Mouse (Mus musculus): ENCODE data around the gene Olfr1079. TPM values are rescaled to one million over a fixed set of nuclear protein-coding genes. Genes with fewer than 3 reads are reported as not detected.
"Not testable (repeated sequence)": the region's sequence is repeated elsewhere in the genome, so short reads cannot be mapped to it uniquely, and the experiment has no call there.

Olfr1079 gene
- not detected in 2 replicates for polyA plus RNA-seq (2012; rRNA removed)

DNA sequence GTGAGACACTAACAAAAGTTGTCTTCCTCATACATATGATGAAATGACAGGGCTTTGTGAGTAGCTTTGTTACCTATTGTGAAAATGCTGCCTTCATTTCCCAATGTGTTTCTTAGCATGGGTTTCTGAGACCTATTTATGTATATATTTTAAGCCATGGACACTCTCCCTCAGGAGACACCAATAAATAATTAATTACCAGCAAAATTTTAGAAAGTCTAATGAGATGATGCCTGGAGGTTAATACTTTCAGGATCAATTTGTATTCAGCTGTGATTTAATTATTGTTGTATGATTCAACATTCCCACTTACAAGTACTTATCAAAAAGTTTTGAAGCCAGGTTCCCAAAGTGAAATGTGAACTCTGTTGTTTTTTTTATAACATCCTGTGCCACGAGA, at the start of gene Olfr1079:
TSS of gene Olfr1079 (minus strand) at position 101 of the 400 bp plus-strand sequence.
- H3K36me3 ChIP-seq (ENCODE audit: control insufficient read depth, insufficient read depth, low read length), result no peaks in the 10 kb centered on the region
- WGBS, result 61% methylated on average over 1 of the region's 1 CpGs
- no peaks in the 10 kb centered on the region for H3K27me3 ChIP-seq (replicated peaks; ENCODE audit: control insufficient read depth, insufficient read depth, low read length)

DNA sequence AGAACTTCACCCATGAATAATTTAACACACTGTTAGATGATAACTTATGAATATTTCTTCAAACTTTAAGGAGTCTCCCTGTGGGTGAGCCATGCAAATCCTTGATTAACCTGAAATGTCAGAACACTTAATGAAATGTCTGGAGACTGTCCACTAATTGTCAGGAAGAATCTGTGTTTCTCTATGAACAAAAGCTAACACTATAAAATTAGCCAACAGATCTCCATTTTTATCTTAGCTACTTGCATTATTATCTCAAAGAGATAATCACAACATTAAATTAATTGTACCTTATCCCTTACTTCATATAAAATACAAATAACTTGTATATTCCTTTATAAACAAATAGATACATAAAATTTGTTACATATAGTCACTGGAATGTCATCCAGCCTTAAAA, 15.9 kb upstream of the Olfr1079 start, which contains the start of gene Olfr1080:
TSS of gene Olfr1080 (minus strand) at position 101 of the 400 bp plus-strand sequence.
- H3K27ac ChIP-seq (ENCODE audit: insufficient read depth, low read depth, low read length); H3K4me1 ChIP-seq (ENCODE audit: control insufficient read depth, insufficient read depth, low read length); DNase-seq; H3K4me3 ChIP-seq (ENCODE audit: insufficient read depth, low read depth, low read length); H3K27me3 ChIP-seq (replicated peaks; ENCODE audit: control insufficient read depth, insufficient read depth, low read length); H3K36me3 ChIP-seq (ENCODE audit: control insufficient read depth, insufficient read depth, low read length): not testable (repeated sequence)

More for the DNA sequence above, at the start of gene Olfr1079:
- TF ChIP-seq POLR2A (IDR thresholded peaks at IDR 0.05; ENCODE audit: low read depth, low read length) (no peak), CTCF (conservative IDR thresholded peaks at IDR 0.05; ENCODE audit: insufficient read depth, insufficient read length, low read depth, low read length) (no peak)
- DNase-seq, result no peak
- no peaks in the 10 kb centered on the region for H3K4me1 ChIP-seq (ENCODE audit: control insufficient read depth, insufficient read depth, low read length)
- no peak within 1 kb of the TSS for H3K27ac ChIP-seq (ENCODE audit: insufficient read depth, low read depth, low read length)
- no peak within 1 kb of the TSS for H3K4me3 ChIP-seq (ENCODE audit: insufficient read depth, low read depth, low read length)

DNA sequence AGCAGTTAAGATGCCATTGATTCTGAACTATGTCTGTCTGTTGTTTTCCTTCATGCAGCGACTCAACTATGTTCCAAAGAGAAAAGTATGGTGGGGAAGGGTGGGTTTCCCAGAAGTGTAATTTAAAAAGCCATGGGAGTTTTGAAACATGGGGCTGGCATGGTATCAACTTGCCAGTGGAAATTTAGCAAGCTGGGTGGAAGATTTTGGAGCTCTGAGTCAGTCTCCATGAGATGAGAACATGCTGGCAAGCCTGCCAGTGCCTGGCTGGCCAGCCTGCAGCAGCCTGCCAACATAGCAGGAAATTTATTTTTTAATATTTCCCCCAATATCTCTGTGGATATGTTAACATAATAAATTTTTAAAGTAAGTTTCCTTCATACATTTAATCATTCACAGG, 11.3 kb downstream of the Olfr1079 start:
- no peak for DNase-seq
- H3K4me3 ChIP-seq (ENCODE audit: insufficient read depth, low read depth, low read length), result no peak overlapping the region
- H3K27me3 ChIP-seq (replicated peaks; ENCODE audit: control insufficient read depth, insufficient read depth, low read length), result no peaks in the 10 kb centered on the region
- no peak overlapping the region for H3K27ac ChIP-seq (ENCODE audit: insufficient read depth, low read depth, low read length)
- H3K36me3 ChIP-seq (ENCODE audit: control insufficient read depth, insufficient read depth, low read length), result no peaks in the 10 kb centered on the region
- TF ChIP-seq CTCF (conservative IDR thresholded peaks at IDR 0.05; ENCODE audit: insufficient read depth, insufficient read length, low read depth, low read length) (no peak), POLR2A (IDR thresholded peaks at IDR 0.05; ENCODE audit: low read depth, low read length) (no peak)
- H3K4me1 ChIP-seq (ENCODE audit: control insufficient read depth, insufficient read depth, low read length), result no peaks in the 10 kb centered on the region
- WGBS, result 57% methylated on average over 1 of the region's 1 CpGs

DNA sequence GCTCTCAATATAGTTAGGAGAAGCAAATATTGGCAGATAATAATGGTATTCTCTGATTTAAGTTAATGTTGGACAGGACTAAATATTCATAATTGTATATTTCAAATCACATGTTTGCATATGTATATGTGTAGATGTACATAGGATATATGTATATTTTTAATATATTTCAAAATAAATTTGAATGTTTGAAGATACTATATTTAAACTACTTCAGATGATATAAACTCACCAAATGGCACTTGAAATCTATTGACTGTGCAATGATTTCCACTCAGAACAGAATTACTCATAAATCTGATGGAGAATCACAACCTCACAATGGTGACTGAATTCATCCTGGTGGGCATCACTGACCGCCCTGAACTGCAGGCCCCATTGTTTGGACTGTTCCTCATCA, 34.1 kb downstream of the Olfr1079 start, which contains the start of gene Olfr1076:
TSS of gene Olfr1076 (plus strand) at position 301 of the 400 bp plus-strand sequence.
- no peak within 1 kb of the TSS for H3K27ac ChIP-seq (ENCODE audit: insufficient read depth, low read depth, low read length)
- H3K27me3 ChIP-seq (replicated peaks; ENCODE audit: control insufficient read depth, insufficient read depth, low read length), result no peaks in the 10 kb centered on the region
- no peaks in the 10 kb centered on the region for H3K36me3 ChIP-seq (ENCODE audit: control insufficient read depth, insufficient read depth, low read length)
- no peak within 1 kb of the TSS for H3K4me3 ChIP-seq (ENCODE audit: insufficient read depth, low read depth, low read length)
- no peaks in the 10 kb centered on the region for H3K4me1 ChIP-seq (ENCODE audit: control insufficient read depth, insufficient read depth, low read length)
- 72% methylated on average over 1 of the region's 1 CpGs for WGBS
- no peak for DNase-seq
- TF ChIP-seq POLR2A (IDR thresholded peaks at IDR 0.05; ENCODE audit: low read depth, low read length) (no peak), CTCF (conservative IDR thresholded peaks at IDR 0.05; ENCODE audit: insufficient read depth, insufficient read length, low read depth, low read length) (no peak)

DNA sequence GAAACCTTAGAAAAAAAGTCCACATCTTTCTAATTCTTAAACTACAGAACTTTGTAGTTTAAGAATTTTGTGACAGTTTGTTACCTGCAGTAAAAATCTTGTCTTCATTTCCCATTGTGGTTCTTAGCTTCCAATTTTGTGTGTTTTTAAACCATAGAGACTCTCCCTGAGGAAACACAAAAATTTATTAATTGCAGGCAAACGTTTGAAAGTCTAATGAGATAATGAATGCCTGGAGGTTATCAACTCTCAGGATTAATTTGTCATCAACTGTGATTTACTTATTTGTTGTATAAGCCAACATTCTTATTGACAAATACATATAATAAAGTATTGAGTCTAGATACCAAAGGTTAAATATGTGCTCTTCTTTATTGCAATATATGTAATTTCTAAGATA, 55.0 kb downstream of the Olfr1079 start, which contains the start of gene Olfr228:
TSS of gene Olfr228 (minus strand) at position 101 of the 400 bp plus-strand sequence.
- WGBS, result 40% methylated on average over 1 of the region's 1 CpGs
- H3K27ac ChIP-seq (ENCODE audit: insufficient read depth, low read depth, low read length), result no peak within 1 kb of the TSS
- no peaks in the 10 kb centered on the region for H3K4me1 ChIP-seq (ENCODE audit: control insufficient read depth, insufficient read depth, low read length)
- no peak for TF ChIP-seq CTCF (conservative IDR thresholded peaks at IDR 0.05; ENCODE audit: insufficient read depth, insufficient read length, low read depth, low read length)
- TF ChIP-seq POLR2A (IDR thresholded peaks at IDR 0.05; ENCODE audit: low read depth, low read length), result no peak
- no peaks in the 10 kb centered on the region for H3K36me3 ChIP-seq (ENCODE audit: control insufficient read depth, insufficient read depth, low read length)
- H3K4me3 ChIP-seq (ENCODE audit: insufficient read depth, low read depth, low read length), result no peak within 1 kb of the TSS
- H3K27me3 ChIP-seq (replicated peaks; ENCODE audit: control insufficient read depth, insufficient read depth, low read length), result no peaks in the 10 kb centered on the region
- no peak for DNase-seq

Other genes starting within 250 kb of the Olfr1079 start
- not detected in 2 replicates for gene Olfr1053, start 227.2 kb downstream of the Olfr1079 start, polyA plus RNA-seq (2012; rRNA removed)
- gene Olfr1054, start 207.0 kb downstream of the Olfr1079 start, polyA plus RNA-seq (2012; rRNA removed), result not detected in 2 replicates
- not detected in 2 replicates for gene Olfr1055, start 192.2 kb downstream of the Olfr1079 start, polyA plus RNA-seq (2012; rRNA removed)
- not detected in 2 replicates for gene Olfr1056, start 180.0 kb downstream of the Olfr1079 start, polyA plus RNA-seq (2012; rRNA removed)
- gene Olfr1057, start 164.1 kb downstream of the Olfr1079 start, polyA plus RNA-seq (2012; rRNA removed), result not detected in 2 replicates
- not detected in 2 replicates for gene Olfr1058, start 153.9 kb downstream of the Olfr1079 start, polyA plus RNA-seq (2012; rRNA removed)
- gene Olfr1061, start 128.4 kb downstream of the Olfr1079 start, polyA plus RNA-seq (2012; rRNA removed), result not detected in 2 replicates
- gene Olfr1062, start 115.7 kb downstream of the Olfr1079 start, polyA plus RNA-seq (2012; rRNA removed), result not detected in 2 replicates
- gene Olfr1065, start 91.9 kb downstream of the Olfr1079 start, polyA plus RNA-seq (2012; rRNA removed), result not detected in 2 replicates
- not detected in 2 replicates for gene Olfr1066, start 86.2 kb downstream of the Olfr1079 start, polyA plus RNA-seq (2012; rRNA removed)
- gene Olfr228, start 55.1 kb downstream of the Olfr1079 start, polyA plus RNA-seq (2012; rRNA removed), result not detected in 2 replicates
- gene Olfr1076, start 34.0 kb downstream of the Olfr1079 start, polyA plus RNA-seq (2012; rRNA removed), result not detected in 2 replicates
- not detected in 2 replicates for gene Olfr1080, start 15.8 kb upstream of the Olfr1079 start, polyA plus RNA-seq (2012; rRNA removed)
- gene Olfr1082, start 56.5 kb upstream of the Olfr1079 start, polyA plus RNA-seq (2012; rRNA removed), result not detected in 2 replicates
- not detected in 2 replicates for gene Olfr1084, start 97.2 kb upstream of the Olfr1079 start, polyA plus RNA-seq (2012; rRNA removed)
- gene Olfr1085, start 119.5 kb upstream of the Olfr1079 start, polyA plus RNA-seq (2012; rRNA removed), result not detected in 2 replicates
- not detected in 2 replicates for gene Olfr1086, start 137.6 kb upstream of the Olfr1079 start, polyA plus RNA-seq (2012; rRNA removed)
- not detected in 2 replicates for gene Olfr1087, start 155.9 kb upstream of the Olfr1079 start, polyA plus RNA-seq (2012; rRNA removed)
- not detected in 2 replicates for gene Olfr1089, start 191.2 kb upstream of the Olfr1079 start, polyA plus RNA-seq (2012; rRNA removed)
- not detected in 2 replicates for gene Olfr1090, start 216.5 kb upstream of the Olfr1079 start, polyA plus RNA-seq (2012; rRNA removed)
- not detected in 2 replicates for gene Olfr1093, start 240.0 kb upstream of the Olfr1079 start, polyA plus RNA-seq (2012; rRNA removed)